Mouse (Mus musculus) megakaryocyte, adult 5-6 weeks (primary cell): ENCODE measurements at regions not wholly inside any gene's neighbourhood (a gene's known extent, or its start where the extent isn't known, plus 50 kb on each side); places are given as distances from the start of the nearest gene placed in this dataset.

Experiments used
- ATAC-seq: 2 replicates; pipeline ENCODE4 v1.8.0; 2016; ENCODE audit warnings: mild to moderate bottlenecking, inconsistent platforms; ENCODE audit not compliant: poor library complexity, severe bottlenecking

DNA sequence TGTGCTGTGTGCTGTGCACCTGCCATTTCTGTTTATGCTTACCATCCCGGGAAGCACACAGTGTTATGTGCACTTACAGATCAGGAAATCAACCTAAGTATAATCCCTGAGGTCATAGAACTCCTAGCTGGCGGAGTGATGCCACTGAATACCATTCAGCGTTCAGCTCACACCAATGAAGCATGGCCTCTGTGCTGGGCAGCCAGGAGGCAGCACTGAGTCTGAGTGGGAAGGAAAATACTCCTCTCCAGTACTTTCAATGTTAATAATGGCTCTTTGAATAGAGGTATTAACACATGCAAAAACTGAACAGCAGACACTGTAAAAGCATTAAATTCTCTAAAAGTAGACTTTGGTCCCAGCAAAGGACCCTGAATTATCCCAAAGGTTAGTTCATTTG is 85.7 kb upstream of the 4933402D24Rik start:
- no peak for ATAC-seq

DNA sequence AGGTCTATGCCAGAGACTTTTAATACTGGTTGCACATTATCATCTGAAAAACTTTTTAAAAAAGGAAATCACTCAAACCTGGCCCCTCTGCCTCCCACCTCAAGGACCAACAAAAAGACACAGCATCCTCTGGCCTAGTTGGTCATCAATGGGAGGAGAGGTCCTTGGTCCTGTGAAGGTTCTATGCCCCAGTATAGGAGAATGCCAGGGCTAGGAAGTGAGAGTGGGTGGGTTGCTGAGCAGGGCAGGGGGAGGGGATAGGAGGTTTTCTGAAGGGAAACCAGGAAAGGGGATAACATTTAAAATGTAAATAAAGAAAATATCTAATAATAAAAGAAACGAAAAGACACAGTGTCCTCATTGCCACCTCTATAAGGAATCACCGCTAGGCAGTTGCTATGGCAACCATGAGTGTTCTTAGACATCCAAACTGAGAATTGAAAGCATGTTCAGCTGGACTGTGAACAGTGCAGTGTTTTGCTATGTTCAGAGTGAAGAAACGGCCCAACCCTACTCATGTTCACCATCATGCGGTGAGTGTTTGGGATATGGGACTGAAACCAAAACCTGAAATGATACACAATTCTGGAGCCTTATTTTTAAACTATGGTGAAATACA is 82.5 kb upstream of the 4933402D24Rik start:
- no peak for ATAC-seq

DNA sequence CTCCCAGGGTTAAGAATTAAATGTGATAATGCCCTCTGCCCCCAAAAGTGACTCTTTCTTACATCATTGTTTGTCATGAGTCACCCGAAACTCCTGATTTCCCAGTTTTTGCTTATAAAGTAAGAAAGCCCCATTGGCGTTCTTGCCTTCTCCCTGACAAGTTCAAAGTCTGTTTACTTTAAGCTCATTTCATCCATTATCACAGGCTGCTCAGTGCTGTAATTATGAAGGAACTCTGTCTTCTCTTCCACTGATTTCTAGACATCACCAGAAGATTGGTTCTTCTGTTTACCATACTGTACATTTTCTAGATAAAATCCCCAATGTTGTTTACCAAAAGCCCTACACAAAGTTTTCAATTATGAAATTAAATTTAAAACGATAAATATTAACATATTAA is 81.2 kb upstream of the 4933402D24Rik start:
- no peak for ATAC-seq

DNA sequence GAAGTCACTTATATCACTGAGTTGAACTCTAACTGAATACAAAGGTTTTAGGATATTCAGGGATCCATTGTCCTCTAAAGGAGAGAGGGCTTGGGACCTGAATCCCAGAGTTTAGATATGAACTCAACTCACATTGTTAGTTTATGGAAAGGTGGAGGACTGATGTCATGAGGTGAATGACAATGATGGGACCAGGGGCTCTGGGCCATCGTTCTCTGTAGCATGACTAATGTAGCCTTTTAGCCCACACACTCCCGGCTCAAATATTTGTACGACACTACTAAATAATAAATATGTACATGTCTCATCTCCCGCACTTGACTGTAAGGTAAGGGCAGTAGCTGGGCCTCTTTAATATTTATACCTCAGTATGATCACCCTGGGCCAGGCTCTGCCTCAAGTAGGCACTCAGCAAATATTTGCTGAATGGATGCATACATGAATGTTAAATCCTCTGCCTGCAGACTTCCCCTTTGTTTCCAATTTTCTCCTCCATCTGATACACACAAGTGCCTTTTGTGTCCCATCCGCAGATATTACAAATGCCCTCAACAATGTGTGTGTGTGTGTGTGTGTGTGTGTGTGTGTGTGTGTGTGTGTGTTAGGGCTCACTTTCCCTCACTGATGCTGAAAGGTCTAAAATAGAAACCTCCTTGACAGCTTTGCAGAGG is 59.2 kb upstream of the 4933402D24Rik start:
- ATAC-seq: no peak

DNA sequence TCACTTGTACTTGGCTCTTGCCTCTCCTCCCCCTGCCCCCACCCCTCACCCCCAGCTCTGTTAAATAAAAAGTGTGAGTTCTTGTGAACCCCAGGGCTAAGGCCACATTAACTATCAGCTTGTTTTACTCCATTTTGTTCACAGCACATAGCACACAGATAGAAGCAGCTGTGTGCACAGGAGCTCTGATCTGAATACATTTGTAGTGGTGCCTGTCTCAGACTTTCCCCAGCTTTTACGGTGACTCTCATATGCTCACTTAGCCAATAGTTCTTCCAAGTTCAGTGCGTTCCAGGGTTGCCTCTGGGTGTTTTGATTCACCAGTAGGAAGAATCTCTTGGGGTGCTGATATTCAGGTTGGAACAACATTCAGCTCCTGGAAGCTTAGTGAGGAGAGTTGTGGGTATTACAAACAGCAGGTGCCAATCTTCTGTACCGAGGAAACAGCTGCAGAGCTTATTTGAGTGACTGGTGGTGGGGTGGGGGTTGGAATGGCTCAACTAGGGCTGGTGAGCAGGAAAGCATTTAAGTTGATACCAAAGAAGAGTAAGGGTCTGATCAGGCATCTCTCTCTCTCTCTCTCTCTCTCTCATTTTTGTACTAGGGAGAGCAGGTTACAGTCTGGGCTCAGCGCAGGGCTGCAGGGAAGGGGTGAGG is 51.7 kb upstream of the 4933402D24Rik start:
- no peak for ATAC-seq

DNA sequence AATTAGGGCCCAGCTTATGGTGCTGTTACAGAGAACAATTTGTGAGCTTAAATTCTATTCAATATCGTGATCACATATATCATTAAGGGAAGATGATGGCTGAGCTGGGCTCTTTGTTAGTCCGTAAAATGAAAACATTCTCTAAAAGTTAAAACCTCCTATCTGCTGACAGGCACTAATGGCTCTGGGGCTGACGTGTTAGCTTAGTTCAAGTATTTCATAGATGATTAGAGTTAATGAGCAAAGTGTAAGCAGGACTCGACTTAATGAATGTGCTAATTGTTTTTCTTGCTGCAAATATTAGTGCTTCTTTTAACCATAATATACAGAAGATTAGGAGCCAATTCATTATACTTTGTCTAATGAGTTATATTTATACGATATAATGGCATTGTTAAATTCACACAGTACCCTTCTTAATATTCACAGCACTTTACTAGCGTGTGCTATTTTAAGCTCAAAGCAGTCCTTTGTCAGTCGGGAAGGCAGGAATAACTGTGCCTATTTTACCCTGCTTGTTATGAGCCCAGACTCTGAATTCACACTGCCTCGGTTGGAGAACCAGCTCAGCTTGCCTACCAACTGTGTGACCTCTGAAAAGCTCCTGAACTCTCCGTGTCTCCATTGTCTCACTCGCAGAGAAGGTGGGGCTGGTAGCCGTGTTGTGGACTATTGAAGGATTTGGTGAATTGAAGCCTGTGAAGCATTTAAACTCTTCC is 50.6 kb upstream of the 4933402D24Rik start:
- ATAC-seq: no peak
